Mouse (Mus musculus) hindbrain, postnatal 0 days (tissue): ENCODE measurements around the gene Zc3h14. TPM values are rescaled to one million over a fixed set of nuclear protein-coding genes. Genes with fewer than 3 reads are reported as not detected.

Experiments
- ATAC-seq: fragments of 200-750 bp; cut with Nextera tagmentation; 2 replicates; pipeline ENCODE4 v1.8.0; 2017; ENCODE audit warnings: mild to moderate bottlenecking, moderate TSS enrichment, moderate library complexity
- DNase-seq: peaks from one replicate; pipeline ENCODE4 v3.0.0-alpha.2; 2015; ENCODE audit warnings: low spot score
- H3K27ac ChIP-seq: fragments of 300-500 bp; sonication (generic); 2 replicates; pipeline ENCODE4 v1.5.1; 2014; ENCODE audit warnings: mild to moderate bottlenecking
- H3K27me3 ChIP-seq: fragments of 300-500 bp; sonication (generic); 2 replicates; pipeline ENCODE4 v1.6.1; 2014; ENCODE audit warnings: low read length, mixed read lengths; ENCODE audit not compliant: insufficient read depth
- H3K36me3 ChIP-seq: fragments of 300-500 bp; sonication (generic); 2 replicates; pipeline ENCODE4 v1.6.1; 2014; ENCODE audit warnings: low read length, mixed read lengths; ENCODE audit not compliant: insufficient read depth
- H3K4me1 ChIP-seq: fragments of 300-500 bp; sonication (generic); 2 replicates; pipeline ENCODE4 v1.6.1; 2014; ENCODE audit warnings: antibody characterized with exemption, low read length, mixed read lengths; ENCODE audit not compliant: insufficient read depth
- H3K4me2 ChIP-seq: fragments of 300-500 bp; sonication (generic); 2 replicates; pipeline ENCODE4 v1.6.1; 2014; ENCODE audit warnings: low read depth, mild to moderate bottlenecking, low read length, moderate library complexity, mixed read lengths
- H3K4me3 ChIP-seq: fragments of 300-500 bp; sonication (generic); 2 replicates; pipeline ENCODE4 v1.5.1; 2014; ENCODE audit warnings: low read length
- H3K9ac ChIP-seq: fragments of 300-500 bp; sonication (generic); replicated peaks from 2 replicates; pipeline ENCODE4 v1.6.1; 2014; ENCODE audit warnings: mild to moderate bottlenecking, low read length, moderate library complexity, mixed read lengths
- H3K9me3 ChIP-seq: fragments of 300-500 bp; sonication (generic); 2 replicates; pipeline ENCODE4 v1.6.1; 2016; ENCODE audit warnings: low read length, mixed read lengths
- CTCF ChIP-seq: IDR thresholded peaks from 2 replicates; pipeline ENCODE4 v1.5.1; 2016; ENCODE audit warnings: antibody characterized with exemption, control low read depth, low read depth
- WGBS: fragments of 180-500 bp; shearing (Covaris S2); extraction: QIAGEN DNeasy Blood & Tissue Kit; methylation state at CpG from one replicate; pipeline ENCODE4 v1.1.7; 2014; 5-methylcytosine and 5-hydroxymethylcytosine counted together
- polyA plus RNA-seq: library from polyadenylated mRNA; unstranded; fragments of >200 nt; fragmentation: Nextera tagmentation; extraction: Ambion mirVana; gene quantifications from 2 replicates; pipeline ENCODE4 v1.2.1, GENCODE M21; 2015
- total RNA-seq: library from RNA; depleted of rRNA; stranded (reverse); fragments of >200 nt; gene quantifications from 2 replicates; pipeline ENCODE4 v1.2.3, GENCODE M21; 2014; rRNA removed

The Zc3h14 gene
- total and polyA plus RNA-seq, 2 experiments from 2014 or later: 84.1 to 101 TPM

GRCm38 (mm10) chr12:98834879-98835278 is 88.1 kb downstream of the Zc3h14 start:
- TF ChIP-seq CTCF: no peak
- Histone ChIP-seq H3K4me1 (no peaks in the 10 kb centered on the region), H3K9ac (no peak overlapping the region), H3K9me3 (no peaks in the 10 kb centered on the region), H3K27ac (no peak overlapping the region), H3K36me3 (peaks cover 17% of the 10 kb centered on the region), H3K27me3 (no peaks in the 10 kb centered on the region), H3K4me2 (no peak overlapping the region), H3K4me3 (no peak overlapping the region)
- no peak for ATAC-seq
- DNase-seq: no peak
- WGBS: 97% methylated on average over 2 of the region's 2 CpGs

GRCm38 (mm10) chr12:98835466-98835865 is 88.7 kb downstream of the Zc3h14 start:
- Histone ChIP-seq H3K36me3 (peaks cover 14% of the 10 kb centered on the region), H3K27me3 (no peaks in the 10 kb centered on the region), H3K27ac (no peak overlapping the region), H3K4me1 (no peaks in the 10 kb centered on the region), H3K4me2 (no peak overlapping the region), H3K9ac (no peak overlapping the region), H3K9me3 (no peaks in the 10 kb centered on the region), H3K4me3 (no peak overlapping the region)
- no peak for TF ChIP-seq CTCF
- 89% methylated on average over 2 of the region's 2 CpGs for WGBS
- ATAC-seq (no peak), DNase-seq (no peak)

Other genes starting within 250 kb of the Zc3h14 start
- gene Kcnk10, start 168.7 kb upstream of the Zc3h14 start, total RNA-seq: 28.1 and 39.9 TPM in 2 replicates
- 31.5 and 32.2 TPM in 2 replicates for gene Kcnk10, start 168.7 kb upstream of the Zc3h14 start, polyA plus RNA-seq
- gene Spata7, start 118.8 kb upstream of the Zc3h14 start, total RNA-seq: 28.7 and 34.0 TPM in 2 replicates
- 35.0 and 37.7 TPM in 2 replicates for gene Spata7, start 118.8 kb upstream of the Zc3h14 start, polyA plus RNA-seq
- 3.7 and 6.0 TPM in 2 replicates for gene Ptpn21, start 9.6 kb upstream of the Zc3h14 start, total RNA-seq
- 2.5 and 2.7 TPM in 2 replicates for gene Ptpn21, start 9.6 kb upstream of the Zc3h14 start, polyA plus RNA-seq
- 18.7 and 23.4 TPM in 2 replicates for gene Eml5, start 154.5 kb downstream of the Zc3h14 start, total RNA-seq
- gene Eml5, start 154.5 kb downstream of the Zc3h14 start, polyA plus RNA-seq: 12.4 and 13.2 TPM in 2 replicates
- gene Ttc8, start 173.6 kb downstream of the Zc3h14 start, total RNA-seq: 23.9 and 25.6 TPM in 2 replicates
- gene Ttc8, start 173.6 kb downstream of the Zc3h14 start, polyA plus RNA-seq: 22.0 and 25.1 TPM in 2 replicates